In genomic region chr5:44646842-44647190, GRCm38 (mm10) we compare ENCODE assay signal across 21 mouse cellular contexts.
DNase-seq lines count a peak whose midpoint lies in the region; ATAC-seq lines count a peak whose summit lies in the region.
"Had no signal": no experiment of that assay in that cellular context is flagged by ENCODE, and none has a peak within 500 bp of the region (broad histone marks: within the 10 kb centered on the region; RNA-seq: fewer than 3 reads in every experiment).

No protein-coding gene starts in this region.

- no peaks in the 10 kb centered on the region for H3K27me3 ChIP-seq in hindbrain, embryonic 15.5 days
- H3K27me3 ChIP-seq in hindbrain, embryonic 11.5 days (ENCODE audit: control insufficient read depth, insufficient read depth, low read length), result no peaks in the 10 kb centered on the region
- no peaks in the 10 kb centered on the region for H3K27me3 ChIP-seq in neural tube, embryonic 15.5 days (replicated peaks)
- H3K27me3 ChIP-seq in intestine, embryonic 16.5 days (replicated peaks; ENCODE audit: control insufficient read depth, insufficient read depth, low read length), result no peaks in the 10 kb centered on the region
- H3K27me3 ChIP-seq: limb, embryonic 12.5 days; liver, embryonic 13.5 days had no signal

- no peak overlapping the region for H3K9ac ChIP-seq in hindbrain, embryonic 15.5 days
- no peak overlapping the region for H3K9ac ChIP-seq in hindbrain, embryonic 11.5 days (ENCODE audit: low read depth, low read length)
- H3K9ac ChIP-seq in neural tube, embryonic 15.5 days (replicated peaks), result no peak overlapping the region
- no peak overlapping the region for H3K9ac ChIP-seq in intestine, embryonic 16.5 days (ENCODE audit: low read depth, low read length)
- H3K9ac ChIP-seq: limb, embryonic 12.5 days; liver, embryonic 13.5 days; lung, embryonic 14.5 days had no signal

- DNase-seq in hindbrain, embryonic 11.5 days (ENCODE audit: low spot score), result no peak
- DNase-seq in neural tube, embryonic 10.5 days (ENCODE audit: extremely low spot score, low spot score), result no peak
- no peak for DNase-seq in layer of hippocampus, adult 9-11 months
- DNase-seq in liver, result no peak
- DNase-seq in gastrocnemius, postnatal 25 days, result no peak
- DNase-seq: adrenal gland, postnatal 36 days; cerebellum, adult 11-12 months; cerebellum, postnatal 14 days; heart, adult 18-20 months; heart, postnatal 36 days; kidney, postnatal 4 days; liver, embryonic 13.5 days; lung, embryonic 14.5 days; lung, postnatal 4 days; right cerebral cortex, adult 18-20 months; thymus, postnatal 14 days had no signal

- peaks cover 10% of the 10 kb centered on the region; the same call in 1 of the 2 replicates for H3K4me1 ChIP-seq in hindbrain, embryonic 15.5 days (replicated peaks)
- H3K4me1 ChIP-seq in hindbrain, embryonic 11.5 days (replicated peaks; ENCODE audit: control insufficient read depth, insufficient read depth, low read length), result no peaks in the 10 kb centered on the region
- H3K4me1 ChIP-seq in neural tube, embryonic 15.5 days, result peaks cover 9% of the 10 kb centered on the region; the same call in 1 of the 2 replicates
- peaks cover 13% of the 10 kb centered on the region for H3K4me1 ChIP-seq in intestine, embryonic 16.5 days (ENCODE audit: control insufficient read depth, insufficient read depth, low read length)
- H3K4me1 ChIP-seq: liver, embryonic 13.5 days had no signal

- H3K4me3 ChIP-seq in hindbrain, embryonic 15.5 days, result no peak overlapping the region
- H3K4me3 ChIP-seq in hindbrain, embryonic 11.5 days (ENCODE audit: low read depth, low read length), result no peak overlapping the region
- H3K4me3 ChIP-seq in neural tube, embryonic 15.5 days (replicated peaks), result no peak overlapping the region
- H3K4me3 ChIP-seq in intestine, embryonic 16.5 days (ENCODE audit: low read length), result no peak overlapping the region
- H3K4me3 ChIP-seq: limb, embryonic 12.5 days; liver, embryonic 13.5 days had no signal

- ATAC-seq in hindbrain, embryonic 15.5 days (ENCODE audit: low FRiP score, low read depth), result no peak
- no peak for ATAC-seq in hindbrain, embryonic 11.5 days (ENCODE audit: low FRiP score)
- no peak for ATAC-seq in neural tube, embryonic 15.5 days (ENCODE audit: low FRiP score)
- 0 out of 2 replicates have a peak, but pooled peaks have one; percentile 48 for ATAC-seq in intestine, embryonic 16.5 days
- ATAC-seq: inflammation-experienced regulatory T-cells, adult 6 months had no signal

- 51% methylated on average over 2 of the region's 2 CpGs for WGBS in hindbrain, embryonic 15.5 days
- 56% methylated on average over 2 of the region's 2 CpGs for WGBS in hindbrain, embryonic 11.5 days
- 36% methylated on average over 2 of the region's 2 CpGs for WGBS in neural tube, embryonic 15.5 days
- 37% methylated on average over 2 of the region's 2 CpGs for WGBS in intestine, embryonic 16.5 days

- no peaks in the 10 kb centered on the region for H3K36me3 ChIP-seq in hindbrain, embryonic 15.5 days
- H3K36me3 ChIP-seq in hindbrain, embryonic 11.5 days (ENCODE audit: control insufficient read depth, insufficient read depth, low read length), result no peaks in the 10 kb centered on the region
- no peaks in the 10 kb centered on the region for H3K36me3 ChIP-seq in neural tube, embryonic 15.5 days
- H3K36me3 ChIP-seq in intestine, embryonic 16.5 days (ENCODE audit: control insufficient read depth, insufficient read depth, low read length), result no peaks in the 10 kb centered on the region
- H3K36me3 ChIP-seq: limb, embryonic 12.5 days; liver, embryonic 13.5 days had no signal

- no peak overlapping the region for H3K4me2 ChIP-seq in hindbrain, embryonic 15.5 days
- H3K4me2 ChIP-seq in hindbrain, embryonic 11.5 days (replicated peaks; ENCODE audit: low read depth, low read length), result no peak overlapping the region
- no peak overlapping the region for H3K4me2 ChIP-seq in neural tube, embryonic 15.5 days
- H3K4me2 ChIP-seq in intestine, embryonic 16.5 days (ENCODE audit: low read depth, low read length), result no peak overlapping the region
- H3K4me2 ChIP-seq: limb, embryonic 12.5 days; liver, embryonic 13.5 days; lung, embryonic 14.5 days had no signal

- H3K27ac ChIP-seq in hindbrain, embryonic 15.5 days (replicated peaks), result 0 out of 2 replicates have a peak overlapping the region, but pooled peaks have one; percentile 34
- no peak overlapping the region for H3K27ac ChIP-seq in hindbrain, embryonic 11.5 days (ENCODE audit: low read depth, low read length)
- peak overlapping the region; percentile 13; the same call in 1 of the 2 replicates for H3K27ac ChIP-seq in neural tube, embryonic 15.5 days (replicated peaks)
- no peak overlapping the region for H3K27ac ChIP-seq in intestine, embryonic 16.5 days (ENCODE audit: low read length)
- H3K27ac ChIP-seq: limb, embryonic 12.5 days; liver, embryonic 13.5 days had no signal

- H3K9me3 ChIP-seq in hindbrain, embryonic 15.5 days, result no peaks in the 10 kb centered on the region
- no peaks in the 10 kb centered on the region for H3K9me3 ChIP-seq in hindbrain, embryonic 11.5 days (ENCODE audit: control insufficient read depth, low read length)
- no peaks in the 10 kb centered on the region for H3K9me3 ChIP-seq in neural tube, embryonic 15.5 days (replicated peaks)
- H3K9me3 ChIP-seq in intestine, embryonic 16.5 days (ENCODE audit: control insufficient read depth, low read length), result no peaks in the 10 kb centered on the region
- H3K9me3 ChIP-seq: limb, embryonic 12.5 days; liver, embryonic 13.5 days had no signal

Comparison
In these comparisons a context has a peak if more than half of its experiments do, and no peak if none do; other contexts are left out.
1. H3K27ac ChIP-seq: peak in hindbrain, embryonic 15.5 days (single experiment) and neural tube, embryonic 15.5 days (single experiment); none in hindbrain, embryonic 11.5 days (single experiment) and intestine, embryonic 16.5 days (single experiment).